Mouse (Mus musculus): ENCODE measurements at regions not wholly inside any gene's neighbourhood (a gene's known extent, or its start where the extent isn't known, plus 50 kb on each side); places are given as distances from the start of the nearest gene placed in this dataset.

GRCm38 (mm10) chr13:97705926-97706325 is 54.5 kb downstream of the Gm10260 start:
- no peak for DNase-seq (ENCODE audit: low spot score in 2 of 2)

GRCm38 (mm10) chr13:97704541-97704940 is 55.9 kb downstream of the Gm10260 start:
- DNase-seq (ENCODE audit: low spot score in 2 of 2), result no peak

GRCm38 (mm10) chr13:97698967-97699366 is 61.5 kb downstream of the Gm10260 start:
- no peak for DNase-seq (ENCODE audit: low spot score in 2 of 2)

- DNase-seq (ENCODE audit: low spot score in 2 of 2), result no peak
These were observed 62.1 kb downstream of the Gm10260 start for GRCm38 (mm10) chr13:97698317-97698716.

GRCm38 (mm10) chr13:97697262-97697661 is 63.2 kb downstream of the Gm10260 start:
- DNase-seq (ENCODE audit: low spot score in 2 of 2), result no peak

- no peak for DNase-seq (ENCODE audit: low spot score in 2 of 2)
These were observed 65.4 kb downstream of the Gm10260 start for GRCm38 (mm10) chr13:97695022-97695421.

GRCm38 (mm10) chr13:97694356-97694990 is 66.0 kb downstream of the Gm10260 start:
- DNase-seq (ENCODE audit: low spot score in 2 of 2), result no peak

GRCm38 (mm10) chr13:97688310-97688886 is 72.0 kb downstream of the Gm10260 start:
- no peak for DNase-seq (ENCODE audit: low spot score in 2 of 2)

GRCm38 (mm10) chr13:97683836-97684235 is 76.6 kb downstream of the Gm10260 start:
- no peak for DNase-seq (ENCODE audit: low spot score in 2 of 2)

GRCm38 (mm10) chr13:97681228-97681987 is 79.0 kb downstream of the Gm10260 start:
- DNase-seq (ENCODE audit: low spot score in 2 of 2), result no peak

- no peak for DNase-seq (ENCODE audit: low spot score in 2 of 2)
These were observed 80.0 kb downstream of the Gm10260 start for GRCm38 (mm10) chr13:97680283-97680896.

- DNase-seq (ENCODE audit: low spot score in 2 of 2), result no peak
These were observed 81.4 kb downstream of the Gm10260 start for GRCm38 (mm10) chr13:97678991-97679390.

GRCm38 (mm10) chr13:97676536-97677048 is 83.8 kb downstream of the Gm10260 start:
- DNase-seq (ENCODE audit: low spot score in 2 of 2), result peak in 1 of 2 experiments; percentile 3

- no peak for DNase-seq (ENCODE audit: low spot score in 2 of 2)
These were observed 87.3 kb downstream of the Gm10260 start for GRCm38 (mm10) chr13:97673107-97673506.

GRCm38 (mm10) chr13:97672038-97672675 is 88.3 kb downstream of the Gm10260 start:
- DNase-seq (ENCODE audit: low spot score in 2 of 2), result no peak

GRCm38 (mm10) chr13:97669366-97669765 is 91.1 kb downstream of the Gm10260 start:
- DNase-seq (ENCODE audit: low spot score in 2 of 2), result no peak

GRCm38 (mm10) chr13:97668910-97669309 is 91.5 kb downstream of the Gm10260 start:
- DNase-seq (ENCODE audit: low spot score in 2 of 2), result no peak

GRCm38 (mm10) chr13:97667313-97667712 is 93.1 kb downstream of the Gm10260 start:
- no peak for DNase-seq (ENCODE audit: low spot score in 2 of 2)

GRCm38 (mm10) chr13:97666761-97667160 is 93.7 kb downstream of the Gm10260 start:
- peak in 1 of 2 experiments; percentile 27 for DNase-seq (ENCODE audit: low spot score in 2 of 2)

GRCm38 (mm10) chr13:97665226-97665625 is 95.2 kb downstream of the Gm10260 start:
- DNase-seq (ENCODE audit: low spot score in 2 of 2), result no peak

- peak in 1 of 2 experiments; percentile 20 for DNase-seq (ENCODE audit: low spot score in 2 of 2)
These were observed 97.7 kb downstream of the Gm10260 start for GRCm38 (mm10) chr13:97662741-97663140.

GRCm38 (mm10) chr13:97656618-97657017 is 103.8 kb downstream of the Gm10260 start:
- DNase-seq (ENCODE audit: low spot score in 2 of 2), result no peak

Measured in urinary bladder, adult 18-20 months (tissue).